Mouse (Mus musculus) midbrain, embryonic 11.5 days (tissue): ENCODE results near the gene Rbbp8nl. TPM values are rescaled to one million over a fixed set of nuclear protein-coding genes. Genes with fewer than 3 reads are reported as not detected.

ENCODE experiments used
- ATAC-seq: fragments of 200-750 bp; cut with Nextera tagmentation; 2 replicates; pipeline ENCODE4 v1.8.0; 2017; ENCODE audit warnings: moderate TSS enrichment, moderate library complexity; ENCODE audit not compliant: low FRiP score
- DNase-seq: peaks from one replicate; pipeline ENCODE4 v3.0.0; 2015; ENCODE audit warnings: low spot score; ENCODE audit errors: missing footprints
- H3K27ac ChIP-seq: fragments of 300-500 bp; sonication (generic); 2 replicates; pipeline ENCODE4 v1.5.1; 2014; ENCODE audit warnings: low read depth, low read length
- H3K27me3 ChIP-seq: fragments of 300-500 bp; sonication (generic); 2 replicates; pipeline ENCODE4 v1.6.1; 2014; ENCODE audit warnings: mild to moderate bottlenecking, low read length, moderate library complexity, mixed read lengths; ENCODE audit not compliant: control insufficient read depth, insufficient read depth
- H3K36me3 ChIP-seq: fragments of 300-500 bp; sonication (generic); 2 replicates; pipeline ENCODE4 v1.6.1; 2014; ENCODE audit warnings: mild to moderate bottlenecking, low read length, moderate library complexity, mixed read lengths; ENCODE audit not compliant: control insufficient read depth, insufficient read depth
- H3K4me1 ChIP-seq: fragments of 300-500 bp; sonication (generic); 2 replicates; pipeline ENCODE4 v1.6.1; 2014; ENCODE audit warnings: low read length; ENCODE audit not compliant: control insufficient read depth, insufficient read depth
- H3K4me2 ChIP-seq: fragments of 300-500 bp; sonication (generic); 2 replicates; pipeline ENCODE4 v1.6.1; 2014; ENCODE audit warnings: mild to moderate bottlenecking, moderate library complexity
- H3K4me3 ChIP-seq: fragments of 300-500 bp; sonication (generic); 2 replicates; pipeline ENCODE4 v1.5.1; 2014; ENCODE audit warnings: low read depth, low read length
- H3K9ac ChIP-seq: fragments of 300-500 bp; sonication (generic); 2 replicates; pipeline ENCODE4 v1.6.1; 2014; ENCODE audit warnings: low read length
- H3K9me3 ChIP-seq: fragments of 300-500 bp; sonication (generic); 2 replicates; pipeline ENCODE4 v1.6.1; 2016; ENCODE audit warnings: low read length; ENCODE audit not compliant: control insufficient read depth
- WGBS: fragments of 180-500 bp; shearing (Covaris S2); extraction: QIAGEN DNeasy Blood & Tissue Kit; methylation state at CpG from one replicate; pipeline ENCODE4 v1.1.7; 2014; 5-methylcytosine and 5-hydroxymethylcytosine counted together
- polyA plus RNA-seq: library from polyadenylated mRNA; unstranded; fragments of >200 nt; fragmentation: Nextera tagmentation; extraction: Ambion mirVana; gene quantifications from 2 replicates; pipeline ENCODE4 v1.2.1, GENCODE M21; 2014

Gene Rbbp8nl
- not detected in 2 replicates for polyA plus RNA-seq

DNA sequence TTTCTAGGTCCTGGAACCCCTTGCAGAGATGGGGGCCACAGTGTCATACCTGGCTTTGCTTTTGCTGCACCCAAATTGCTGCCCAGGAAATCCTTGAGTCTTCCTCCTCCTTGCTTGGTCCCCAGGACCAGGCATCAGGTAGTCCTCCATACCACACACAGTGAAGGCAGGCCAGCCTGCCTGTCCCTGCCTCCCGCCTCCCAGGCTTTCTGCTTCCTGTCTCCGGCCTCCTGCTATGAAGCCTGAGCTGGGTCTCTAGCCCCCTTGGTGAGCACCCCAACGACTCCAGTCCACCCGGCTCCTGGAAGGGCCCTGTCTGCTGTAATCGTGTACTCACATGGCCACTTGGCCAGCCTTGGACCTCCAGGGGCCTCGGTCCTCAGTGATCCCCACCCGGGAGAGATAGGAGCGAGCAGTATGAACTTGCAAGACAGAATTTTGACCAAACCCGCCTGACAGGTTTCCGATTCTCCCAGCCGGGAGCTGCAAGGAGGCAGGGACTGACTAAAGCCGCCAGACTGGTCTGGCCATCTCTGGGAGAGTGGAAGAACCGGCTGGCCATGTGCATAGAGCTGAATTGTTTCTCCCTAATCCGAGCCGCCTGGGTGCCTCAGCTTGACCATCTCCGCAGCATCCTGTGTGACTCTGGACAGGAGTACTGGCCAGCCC, at the start of gene Rbbp8nl:
Gene Rbbp8nl, minus strand, starts transcription at position 440 of the 669 bp plus-strand sequence.
- H3K27me3 ChIP-seq: no peaks in the 10 kb centered on the region
- no peaks in the 10 kb centered on the region for H3K4me1 ChIP-seq
- no peak within 1 kb of the TSS for H3K9ac ChIP-seq
- WGBS: 37% methylated on average over 16 of the region's 16 CpGs
- H3K36me3 ChIP-seq: no peaks in the 10 kb centered on the region
- H3K4me3 ChIP-seq: no peak within 1 kb of the TSS
- H3K27ac ChIP-seq: no peak within 1 kb of the TSS
- H3K4me2 ChIP-seq: no peak within 1 kb of the TSS
- peak; percentile 80 for DNase-seq
- H3K9me3 ChIP-seq: no peaks in the 10 kb centered on the region
- no peak for ATAC-seq

DNA sequence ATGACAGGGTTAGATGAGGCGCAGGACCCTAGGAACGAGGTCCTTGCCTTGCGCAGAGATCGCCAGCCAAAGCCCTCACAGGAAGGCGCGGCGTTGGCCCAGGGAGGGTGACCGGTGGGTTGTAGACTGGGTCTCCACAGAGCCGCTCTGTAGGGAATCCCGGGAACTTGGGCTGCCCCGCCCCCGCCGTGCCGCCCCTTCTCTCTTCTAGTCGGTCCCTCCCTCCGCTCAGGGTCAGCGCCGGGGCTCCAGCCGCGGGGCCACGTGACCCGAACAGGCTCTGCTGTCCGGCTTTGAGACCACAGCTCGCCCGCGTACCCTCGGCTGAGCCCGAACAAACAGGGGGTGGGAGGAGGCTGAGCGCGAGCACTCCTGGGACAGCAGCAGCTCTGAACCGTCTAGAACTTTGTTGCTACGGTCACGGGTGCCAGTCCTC, 44.9 kb upstream of the Rbbp8nl start, which contains the start of gene Gata5:
Gene Gata5, minus strand, starts transcription at position 149 of the 436 bp plus-strand sequence.
- H3K27ac ChIP-seq: no peak within 1 kb of the TSS
- no peaks in the 10 kb centered on the region for H3K9me3 ChIP-seq
- H3K4me1 ChIP-seq: peaks cover 11% of the 10 kb centered on the region
- peak within 1 kb of the TSS; percentile 54 for H3K4me2 ChIP-seq
- H3K27me3 ChIP-seq: peaks cover 54% of the 10 kb centered on the region
- peak within 1 kb of the TSS; percentile 21; the same call in 1 of the 2 replicates for H3K9ac ChIP-seq
- DNase-seq: no peak
- ATAC-seq: peak; percentile 76
- H3K36me3 ChIP-seq: no peaks in the 10 kb centered on the region
- WGBS: 0% methylated on average over 31 of the region's 33 CpGs
- H3K4me3 ChIP-seq: peak within 1 kb of the TSS; percentile 28

DNA sequence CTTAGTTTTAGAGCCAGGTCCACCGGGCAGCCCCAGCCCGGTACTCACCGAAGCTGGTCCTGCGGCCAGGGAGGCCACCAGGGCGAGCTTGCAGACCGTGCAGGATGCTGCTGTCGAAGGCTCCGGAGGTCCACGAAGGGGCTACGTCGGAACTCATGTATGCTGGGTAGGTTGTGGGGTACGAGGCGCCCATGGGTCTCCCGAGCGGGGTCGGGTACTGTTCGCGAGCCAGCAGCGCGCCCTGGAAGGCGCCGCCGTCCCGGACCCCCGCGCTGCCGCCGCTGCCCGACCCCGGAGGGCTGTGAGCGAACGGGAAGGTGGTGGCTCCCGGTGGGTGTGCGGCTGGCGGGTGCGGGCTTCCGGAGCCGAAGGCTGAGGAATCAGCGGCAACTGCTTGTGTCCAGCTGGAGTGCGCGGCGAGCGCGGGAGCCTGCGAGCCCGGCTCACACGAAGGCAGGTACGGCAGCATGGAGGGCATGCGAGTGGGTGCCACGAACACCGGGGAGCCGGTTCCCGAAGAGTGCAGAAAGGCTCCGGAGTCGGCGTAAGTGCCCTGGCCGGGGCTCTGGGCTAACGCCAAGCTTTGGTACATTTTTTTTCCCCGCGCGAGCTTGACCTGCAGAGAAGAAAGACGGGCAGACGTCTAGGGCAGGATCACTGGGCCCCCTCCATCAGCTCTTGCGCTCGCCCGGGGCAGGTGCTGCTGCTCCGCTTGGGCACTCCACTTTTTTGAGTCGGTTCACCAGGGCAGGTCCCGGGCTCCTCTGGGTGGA, 44.3 kb upstream of the Rbbp8nl start:
- peaks cover 11% of the 10 kb centered on the region for H3K4me1 ChIP-seq
- ATAC-seq: peak; percentile 36
- no peaks in the 10 kb centered on the region for H3K9me3 ChIP-seq
- under 1% methylated on average over 69 of the region's 69 CpGs for WGBS
- no peak overlapping the region for H3K27ac ChIP-seq
- H3K27me3 ChIP-seq: peaks cover 54% of the 10 kb centered on the region
- peak overlapping the region; percentile 54 for H3K4me2 ChIP-seq
- no peaks in the 10 kb centered on the region for H3K36me3 ChIP-seq
- peak overlapping the region; percentile 21; the same call in 1 of the 2 replicates for H3K9ac ChIP-seq
- peak; percentile 95 for DNase-seq
- H3K4me3 ChIP-seq: peak overlapping the region; percentile 28

DNA sequence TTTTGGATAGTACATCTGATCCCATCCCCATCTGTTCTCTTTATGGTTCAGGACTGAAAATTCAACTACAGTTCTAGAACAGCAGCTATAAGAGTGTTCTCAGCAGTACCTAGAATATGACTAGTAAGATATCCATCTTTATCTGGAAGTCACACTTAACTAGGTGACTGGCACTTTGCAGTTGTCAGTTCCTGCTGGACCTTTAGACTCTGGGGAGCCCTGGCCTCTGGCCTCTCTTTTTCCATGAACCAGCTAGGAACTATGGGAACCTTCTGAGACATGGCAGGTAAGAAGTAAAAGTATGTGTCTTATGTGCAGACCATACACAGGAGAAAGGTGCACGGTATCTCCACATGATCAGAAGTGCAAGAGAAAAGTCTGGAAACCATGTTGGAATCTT, 39.8 kb upstream of the Rbbp8nl start:
- no peaks in the 10 kb centered on the region for H3K9me3 ChIP-seq
- DNase-seq (no peak), ATAC-seq (no peak)
- H3K36me3 ChIP-seq: no peaks in the 10 kb centered on the region
- H3K4me2 ChIP-seq: no peak overlapping the region
- H3K4me3 ChIP-seq: no peak overlapping the region
- peaks cover 4% of the 10 kb centered on the region; the same call in 1 of the 2 replicates for H3K4me1 ChIP-seq
- no peak overlapping the region for H3K27ac ChIP-seq
- peaks cover 29% of the 10 kb centered on the region for H3K27me3 ChIP-seq
- no peak overlapping the region for H3K9ac ChIP-seq
- WGBS: 81% methylated on average over 1 of the region's 1 CpGs

DNA sequence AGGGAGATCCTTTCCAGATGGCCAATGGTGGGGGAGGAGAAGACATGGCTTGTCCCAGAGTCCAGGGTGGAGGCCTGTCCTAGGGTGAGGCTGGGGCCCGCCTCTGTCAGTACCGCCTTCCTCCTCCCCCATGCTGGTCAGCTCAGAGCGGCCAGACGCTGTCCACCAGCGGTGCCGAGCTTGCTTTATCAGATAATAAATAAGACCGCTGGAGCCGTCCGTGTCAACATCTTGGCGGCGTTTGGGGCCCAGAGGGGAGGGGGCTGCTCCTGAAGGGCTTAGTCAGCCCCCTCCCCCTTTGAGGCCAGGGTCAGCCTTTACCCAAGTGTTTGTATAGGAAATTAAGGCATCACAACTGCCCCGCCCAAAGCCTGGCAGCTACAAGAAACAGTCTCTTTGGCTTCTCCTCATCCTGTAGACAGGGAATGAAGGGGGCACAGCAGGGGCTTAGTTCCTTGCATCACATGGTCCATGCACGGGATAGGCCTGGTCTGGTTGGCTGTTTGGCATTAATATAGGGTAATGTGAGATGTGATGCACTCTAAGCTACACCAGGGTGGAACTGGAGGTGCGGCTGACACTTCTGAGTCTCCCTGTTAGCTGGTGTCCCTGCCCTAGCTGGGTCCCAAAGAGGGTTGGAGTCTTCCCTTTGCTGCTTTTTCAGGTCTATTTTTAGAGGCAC, 33.1 kb upstream of the Rbbp8nl start:
- Histone ChIP-seq H3K9ac (no peak overlapping the region), H3K4me3 (no peak overlapping the region), H3K36me3 (no peaks in the 10 kb centered on the region), H3K9me3 (no peaks in the 10 kb centered on the region), H3K4me1 (peaks cover 5% of the 10 kb centered on the region; the same call in 1 of the 2 replicates), H3K27me3 (no peaks in the 10 kb centered on the region), H3K4me2 (peak overlapping the region; percentile 2; the same call in 1 of the 2 replicates), H3K27ac (no peak overlapping the region)
- peak; percentile 86 for DNase-seq
- peak; percentile 52; the same call in 1 of the 2 replicates for ATAC-seq
- WGBS: 20% methylated on average over 14 of the region's 14 CpGs

DNA sequence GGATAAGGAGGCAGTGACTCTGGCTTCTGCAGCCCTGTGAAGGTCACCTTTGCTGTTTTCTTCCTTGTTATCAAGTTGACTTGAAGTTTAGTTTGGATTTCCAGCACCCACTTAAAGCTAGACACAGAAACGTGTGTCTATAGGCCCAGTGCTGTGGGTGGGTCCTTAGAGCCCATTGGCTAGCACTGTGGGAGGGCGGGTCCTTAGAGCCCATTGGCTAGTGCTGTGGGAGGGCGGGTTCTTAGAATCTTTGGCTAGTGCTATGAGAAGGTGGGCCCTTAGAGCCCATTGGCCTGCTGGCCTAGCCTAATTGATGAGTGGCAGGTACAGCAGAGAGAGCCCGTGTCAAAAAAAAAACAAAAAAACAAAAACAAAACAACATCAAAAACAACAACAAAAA, 30.5 kb upstream of the Rbbp8nl start:
- ATAC-seq (no peak), DNase-seq (no peak)
- H3K4me3 ChIP-seq: no peak overlapping the region
- no peak overlapping the region for H3K4me2 ChIP-seq
- peaks cover 5% of the 10 kb centered on the region; the same call in 1 of the 2 replicates for H3K4me1 ChIP-seq
- H3K9ac ChIP-seq: no peak overlapping the region
- 72% methylated on average over 4 of the region's 4 CpGs for WGBS
- no peaks in the 10 kb centered on the region for H3K9me3 ChIP-seq
- H3K36me3 ChIP-seq: no peaks in the 10 kb centered on the region
- no peaks in the 10 kb centered on the region; the same call in 1 of the 2 replicates for H3K27me3 ChIP-seq
- H3K27ac ChIP-seq: no peak overlapping the region

DNA sequence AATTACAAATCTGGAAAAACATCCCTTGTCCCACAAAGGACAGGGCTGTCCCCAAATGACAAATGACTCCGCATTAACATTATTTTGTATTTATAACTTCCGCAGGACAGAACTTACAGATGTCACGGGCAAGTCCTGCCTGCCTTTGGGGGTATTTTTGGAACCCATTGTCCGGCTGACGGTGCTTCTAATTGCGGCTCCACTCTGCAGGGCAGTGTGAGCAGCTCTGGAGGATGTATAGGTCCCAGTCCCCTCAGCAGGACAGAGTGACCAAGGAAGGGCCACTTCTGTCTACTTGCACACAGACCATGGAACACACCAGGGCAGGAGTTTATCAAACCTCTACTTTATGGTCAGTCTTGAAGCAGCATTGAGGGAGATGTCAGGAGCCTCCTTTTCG, 27.9 kb upstream of the Rbbp8nl start:
- ATAC-seq (no peak), DNase-seq (no peak)
- Histone ChIP-seq H3K9ac (no peak overlapping the region), H3K27me3 (no peaks in the 10 kb centered on the region; the same call in 1 of the 2 replicates), H3K4me3 (no peak overlapping the region), H3K9me3 (no peaks in the 10 kb centered on the region), H3K4me1 (peaks cover under 1% of the 10 kb centered on the region; the same call in 1 of the 2 replicates), H3K27ac (no peak overlapping the region), H3K36me3 (no peaks in the 10 kb centered on the region), H3K4me2 (no peak overlapping the region)
- 86% methylated on average over 7 of the region's 7 CpGs for WGBS

DNA sequence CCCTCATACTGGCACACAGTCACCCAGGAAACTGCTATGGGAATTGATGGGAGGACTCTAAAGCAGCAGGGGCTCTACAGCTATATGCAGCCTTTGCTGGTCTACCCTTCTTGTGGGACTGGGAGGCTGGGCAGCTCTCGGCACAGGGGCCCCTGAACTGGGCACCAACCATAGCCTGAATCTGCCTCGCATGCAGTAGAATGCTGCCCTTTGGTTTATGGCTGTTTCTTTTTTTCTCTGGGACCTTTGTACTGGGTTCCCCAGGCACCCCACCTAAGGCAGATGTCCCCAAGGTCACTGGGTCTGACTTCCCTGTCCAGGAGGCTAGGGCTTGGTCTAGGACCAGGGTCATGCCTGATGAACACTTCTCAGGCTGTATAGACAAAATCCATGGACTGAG, 24.6 kb upstream of the Rbbp8nl start:
- 78% methylated on average over 2 of the region's 2 CpGs for WGBS
- H3K4me2 ChIP-seq: no peak overlapping the region
- DNase-seq: no peak
- H3K9me3 ChIP-seq: no peaks in the 10 kb centered on the region
- ATAC-seq: no peak
- no peak overlapping the region for H3K27ac ChIP-seq
- no peak overlapping the region for H3K4me3 ChIP-seq
- no peaks in the 10 kb centered on the region for H3K4me1 ChIP-seq
- no peaks in the 10 kb centered on the region for H3K36me3 ChIP-seq
- H3K9ac ChIP-seq: no peak overlapping the region
- no peaks in the 10 kb centered on the region; the same call in 1 of the 2 replicates for H3K27me3 ChIP-seq
